Mouse (Mus musculus) neural tube, embryonic 13.5 days (tissue): ENCODE data around the gene Ap5s1. TPM values are rescaled to one million over a fixed set of nuclear protein-coding genes. Genes with fewer than 3 reads are reported as not detected.

Experiments used
- ATAC-seq: fragments of 200-750 bp; cut with Nextera tagmentation; 2 replicates; pipeline ENCODE4 v1.8.0; 2017; ENCODE audit warnings: low read depth, mild to moderate bottlenecking, moderate TSS enrichment, moderate library complexity
- H3K27ac ChIP-seq: fragments of 300-500 bp; sonication (generic); replicated peaks from 2 replicates; pipeline ENCODE4 v1.5.1; 2015; ENCODE audit warnings: moderate library complexity, mild to moderate bottlenecking, inconsistent platforms
- H3K27me3 ChIP-seq: fragments of 300-500 bp; sonication (generic); 2 replicates; pipeline ENCODE4 v1.6.1; 2015; ENCODE audit warnings: mild to moderate bottlenecking, inconsistent platforms
- H3K36me3 ChIP-seq: fragments of 300-500 bp; sonication (generic); 2 replicates; pipeline ENCODE4 v1.6.1; 2015; ENCODE audit warnings: mild to moderate bottlenecking, inconsistent platforms
- H3K4me1 ChIP-seq: fragments of 300-500 bp; sonication (generic); replicated peaks from 2 replicates; pipeline ENCODE4 v1.6.1; 2015; ENCODE audit warnings: inconsistent platforms
- H3K4me2 ChIP-seq: fragments of 300-500 bp; sonication (generic); 2 replicates; pipeline ENCODE4 v1.6.1; 2015; ENCODE audit warnings: inconsistent platforms, mild to moderate bottlenecking, moderate library complexity
- H3K4me3 ChIP-seq: fragments of 300-500 bp; sonication (generic); 2 replicates; pipeline ENCODE4 v1.5.1; 2015; ENCODE audit warnings: mild to moderate bottlenecking, inconsistent platforms
- H3K9ac ChIP-seq: fragments of 300-500 bp; sonication (generic); 2 replicates; pipeline ENCODE4 v1.6.1; 2015; ENCODE audit warnings: moderate library complexity, mild to moderate bottlenecking, inconsistent platforms
- H3K9me3 ChIP-seq: fragments of 300-500 bp; sonication (generic); 2 replicates; pipeline ENCODE4 v1.6.1; 2016; ENCODE audit warnings: inconsistent platforms
- WGBS: fragments of 180-500 bp; shearing (Covaris S2); methylation state at CpG from one replicate; pipeline ENCODE4 v1.1.7; 2015; 5-methylcytosine and 5-hydroxymethylcytosine counted together
- polyA plus RNA-seq: library from polyadenylated mRNA; unstranded; fragments of >200 nt; fragmentation: Nextera tagmentation; extraction: Ambion mirVana; gene quantifications from 2 replicates; pipeline ENCODE4 v1.2.1, GENCODE M21; 2015

Ap5s1 gene
- polyA plus RNA-seq, 1 experiment from 2014 or later: 39.7 TPM

DNA sequence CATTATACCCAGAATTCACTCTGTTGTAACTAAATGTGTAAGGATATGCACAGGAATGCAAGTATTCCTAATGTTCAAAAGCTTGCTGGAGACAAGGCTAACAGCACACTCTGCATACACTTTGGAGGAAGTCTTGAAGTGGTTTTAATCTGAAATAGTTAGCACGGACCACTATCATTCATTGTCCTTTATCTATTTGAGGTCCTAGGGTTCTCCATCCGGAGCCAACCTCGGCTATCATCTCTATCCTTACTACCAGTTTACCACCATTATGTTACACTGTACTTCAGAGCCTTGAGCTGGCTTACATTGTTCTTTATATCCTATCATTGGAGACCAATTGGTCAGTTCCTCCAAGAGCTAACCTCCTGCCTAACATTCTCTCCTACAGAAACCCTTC lies 20.4 kb downstream of the Ap5s1 start:
- H3K4me1 ChIP-seq: no peaks in the 10 kb centered on the region
- H3K36me3 ChIP-seq: no peaks in the 10 kb centered on the region
- no peak overlapping the region for H3K4me2 ChIP-seq
- H3K9ac ChIP-seq: no peak overlapping the region
- WGBS: 86% methylated on average over 3 of the region's 3 CpGs
- no peak for ATAC-seq
- H3K9me3 ChIP-seq: no peaks in the 10 kb centered on the region
- H3K27ac ChIP-seq: no peak overlapping the region
- H3K27me3 ChIP-seq: no peaks in the 10 kb centered on the region
- no peak overlapping the region for H3K4me3 ChIP-seq

DNA sequence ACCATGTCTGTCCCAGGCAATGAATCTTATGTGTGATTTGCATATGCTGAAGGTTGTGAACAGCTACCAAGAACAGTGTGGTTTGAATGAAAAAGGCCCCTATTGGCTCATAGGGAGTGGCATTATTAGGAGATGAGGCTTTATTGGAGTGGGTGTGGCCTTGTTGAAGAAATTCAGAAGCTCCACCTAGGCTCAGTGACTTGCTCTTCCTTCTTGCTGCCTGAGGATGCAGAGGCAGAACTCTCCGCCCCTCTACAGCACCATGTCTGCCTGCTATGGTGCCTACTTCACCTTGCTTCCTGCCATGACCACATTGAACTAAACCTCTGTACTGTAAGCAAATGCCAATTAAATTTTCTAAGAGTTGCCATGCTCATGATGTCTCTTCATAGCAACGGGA lies 25.7 kb downstream of the Ap5s1 start:
- Histone ChIP-seq H3K27me3 (no peaks in the 10 kb centered on the region), H3K36me3 (no peaks in the 10 kb centered on the region), H3K4me3 (no peak overlapping the region), H3K9me3 (no peaks in the 10 kb centered on the region), H3K4me1 (peaks cover 19% of the 10 kb centered on the region), H3K27ac (no peak overlapping the region), H3K4me2 (no peak overlapping the region), H3K9ac (no peak overlapping the region)
- 70% methylated on average over 2 of the region's 2 CpGs for WGBS
- ATAC-seq: no peak

DNA sequence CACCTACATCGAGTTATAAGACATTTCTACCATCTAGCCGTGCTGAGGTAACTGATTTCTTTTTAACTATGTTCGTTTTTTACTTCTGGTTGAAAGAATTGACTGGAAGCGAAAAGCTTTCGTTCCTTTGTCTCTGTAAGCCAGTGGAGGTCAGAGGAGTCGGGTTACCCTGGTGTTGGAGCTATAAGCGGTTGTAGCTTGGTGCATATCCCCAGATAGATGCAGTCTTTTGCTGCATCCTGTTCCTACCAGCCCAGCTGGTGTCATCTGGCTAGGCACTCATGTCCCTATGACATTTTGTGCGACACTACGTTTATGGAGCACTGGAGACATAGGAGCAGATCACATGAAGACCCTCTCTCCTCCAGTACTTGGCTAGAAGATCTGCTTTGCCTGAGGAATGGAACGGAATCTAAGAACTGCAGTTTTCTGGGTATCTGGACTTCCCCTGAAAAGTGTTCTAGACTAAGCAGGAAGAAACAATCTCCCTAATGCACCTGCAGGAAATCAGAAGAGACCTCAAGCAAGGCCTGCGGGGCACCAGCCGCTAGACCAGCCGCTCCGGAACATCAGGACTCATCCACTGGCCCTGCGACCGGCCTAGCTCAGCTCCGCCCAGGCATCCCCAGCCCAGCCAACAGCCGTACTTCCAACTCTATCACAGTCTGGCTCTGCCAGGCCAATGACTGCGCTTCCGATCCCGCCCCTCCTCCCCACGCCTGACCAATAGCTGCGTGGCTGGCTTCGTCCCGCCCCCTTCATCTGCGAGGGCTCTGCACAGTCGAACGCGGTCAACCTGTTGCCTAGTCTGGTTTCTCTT lies 26.6 kb downstream of the Ap5s1 start, which contains the start of gene Mavs:
Gene Mavs (plus strand): TSS at position 757 of the 820 bp plus-strand sequence.
- H3K27ac ChIP-seq: 0 out of 2 replicates have a peak within 1 kb of the TSS, but pooled peaks have one; percentile 20

DNA sequence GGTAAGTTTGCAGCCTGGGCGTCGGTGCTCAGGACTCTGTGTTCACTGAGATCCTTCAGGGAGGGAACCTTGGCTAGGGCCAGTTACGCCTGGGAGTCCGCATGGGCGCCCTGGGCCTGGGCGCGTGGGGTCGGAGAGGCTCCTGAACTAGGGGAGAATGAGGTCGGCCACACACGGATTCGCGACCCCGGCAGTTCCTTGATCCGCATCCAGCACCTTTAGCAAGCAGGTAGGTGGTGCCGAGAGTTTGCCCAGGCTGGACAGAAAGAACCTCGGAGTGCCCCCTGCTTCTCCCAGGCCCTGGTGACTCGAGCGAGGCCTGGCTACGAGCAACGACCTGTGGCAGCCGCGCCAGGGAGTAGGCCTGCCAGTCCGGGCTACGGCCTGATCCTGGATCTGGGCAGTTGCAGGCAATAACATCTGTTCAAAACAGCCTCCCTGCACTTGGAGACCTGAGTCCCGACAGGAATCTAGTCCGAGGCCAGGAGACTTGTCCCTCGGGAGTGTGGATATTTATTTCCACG lies 27.3 kb downstream of the Ap5s1 start:
- no peaks in the 10 kb centered on the region for H3K9me3 ChIP-seq
- WGBS: 13% methylated on average over 28 of the region's 28 CpGs
- no peaks in the 10 kb centered on the region for H3K36me3 ChIP-seq
- H3K4me2 ChIP-seq: peak overlapping the region; percentile 72
- no peaks in the 10 kb centered on the region for H3K27me3 ChIP-seq
- no peak overlapping the region for H3K27ac ChIP-seq
- peak overlapping the region; percentile 49 for H3K4me3 ChIP-seq
- H3K9ac ChIP-seq: peak overlapping the region; percentile 65
- ATAC-seq: peak; percentile 42
- peaks cover 19% of the 10 kb centered on the region for H3K4me1 ChIP-seq

More for the DNA sequence above, 26.6 kb downstream of the Ap5s1 start, which contains the start of gene Mavs:
- Histone ChIP-seq H3K36me3 (no peaks in the 10 kb centered on the region), H3K4me1 (peaks cover 19% of the 10 kb centered on the region), H3K4me3 (peak within 1 kb of the TSS; percentile 49), H3K27me3 (no peaks in the 10 kb centered on the region), H3K4me2 (peak within 1 kb of the TSS; percentile 72), H3K9ac (peak within 1 kb of the TSS; percentile 65), H3K9me3 (no peaks in the 10 kb centered on the region)
- WGBS: 9% methylated on average over 29 of the region's 29 CpGs
- ATAC-seq: peak; percentile 100

DNA sequence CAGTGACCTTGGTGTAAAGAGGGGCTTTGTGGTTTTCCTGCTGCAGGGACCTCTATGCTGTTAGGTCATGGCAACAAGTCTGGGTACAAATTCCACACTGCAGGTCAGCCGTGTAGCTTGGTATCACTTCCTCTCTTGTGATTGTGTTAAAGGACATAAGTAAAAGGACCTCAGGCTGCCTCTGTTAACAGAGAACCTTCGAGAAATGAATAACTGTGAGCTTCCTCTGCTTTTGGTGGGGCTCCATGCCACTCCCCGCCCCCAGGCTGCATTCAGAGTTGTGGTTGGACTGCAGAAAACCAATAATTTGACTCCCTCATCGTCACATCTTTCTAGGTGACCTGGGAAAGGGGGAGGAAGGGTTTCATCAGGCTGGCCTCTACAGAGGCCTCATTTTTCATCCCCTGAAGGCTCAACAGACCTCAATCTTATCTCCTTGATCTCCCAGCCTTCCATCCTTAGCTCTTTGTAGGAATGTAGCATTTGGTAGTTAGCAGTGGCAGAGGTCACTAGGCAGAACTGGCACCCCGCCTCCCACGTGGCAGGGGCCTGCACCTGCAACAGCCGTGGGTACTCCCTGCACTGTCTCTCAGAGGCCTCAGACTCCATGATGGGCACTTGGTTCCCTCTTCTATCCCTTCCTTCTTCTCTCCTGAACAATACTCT lies 28.2 kb downstream of the Ap5s1 start:
- Histone ChIP-seq H3K9ac (peak overlapping the region; percentile 65; the same call in 1 of the 2 replicates), H3K4me1 (peaks cover 19% of the 10 kb centered on the region), H3K27ac (no peak overlapping the region), H3K27me3 (no peaks in the 10 kb centered on the region), H3K4me2 (peak overlapping the region; percentile 72), H3K36me3 (no peaks in the 10 kb centered on the region), H3K9me3 (no peaks in the 10 kb centered on the region), H3K4me3 (no peak overlapping the region)
- WGBS: 80% methylated on average over 7 of the region's 7 CpGs
- no peak for ATAC-seq

DNA sequence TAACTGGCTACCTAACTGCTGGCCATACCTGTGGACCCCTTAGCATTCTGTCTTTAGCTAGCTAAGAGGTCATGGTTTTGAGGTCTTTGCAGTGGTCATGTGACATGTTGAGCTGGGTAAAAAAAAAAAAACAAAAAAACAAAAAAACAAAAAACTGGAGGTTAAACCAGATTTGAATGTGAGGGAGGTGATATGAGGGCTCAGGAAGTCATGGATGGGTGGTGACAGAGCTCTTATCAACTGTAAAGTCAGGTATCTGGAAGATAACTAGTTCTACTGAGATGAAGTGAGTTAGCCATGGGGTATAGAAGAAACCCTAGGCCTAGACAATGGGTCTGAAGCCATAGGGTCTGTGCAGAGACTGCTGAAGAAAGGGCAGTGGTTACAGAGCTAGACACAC lies 35.3 kb downstream of the Ap5s1 start:
- Histone ChIP-seq H3K4me3 (no peak overlapping the region), H3K9ac (no peak overlapping the region), H3K27ac (no peak overlapping the region), H3K36me3 (peaks cover 42% of the 10 kb centered on the region), H3K4me1 (no peaks in the 10 kb centered on the region), H3K27me3 (no peaks in the 10 kb centered on the region), H3K4me2 (no peak overlapping the region), H3K9me3 (no peaks in the 10 kb centered on the region)
- no peak for ATAC-seq

DNA sequence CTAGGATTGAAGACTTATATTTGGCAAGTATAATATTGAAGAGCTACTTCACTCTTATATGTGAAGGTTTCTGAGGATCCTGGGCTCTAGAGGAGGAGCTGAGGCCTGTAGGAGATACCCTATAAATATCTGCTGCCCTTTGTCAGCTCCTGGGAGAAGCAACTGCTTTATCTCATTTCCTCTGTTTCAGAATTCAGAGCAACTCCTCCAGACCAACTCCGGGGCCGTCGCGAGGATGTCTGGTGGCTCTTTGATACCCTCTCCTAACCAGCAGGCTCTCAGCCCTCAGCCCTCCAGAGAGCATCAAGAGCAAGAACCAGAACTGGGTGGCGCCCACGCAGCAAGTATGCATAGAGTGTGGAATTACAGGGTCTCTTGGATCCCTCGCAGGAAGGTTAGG lies 36.1 kb downstream of the Ap5s1 start:
- H3K36me3 ChIP-seq: peaks cover 50% of the 10 kb centered on the region
- no peak for ATAC-seq
- H3K4me1 ChIP-seq: no peaks in the 10 kb centered on the region
- 89% methylated on average over 7 of the region's 7 CpGs for WGBS
- no peaks in the 10 kb centered on the region for H3K27me3 ChIP-seq
- no peak overlapping the region for H3K4me2 ChIP-seq
- no peak overlapping the region for H3K27ac ChIP-seq
- H3K9me3 ChIP-seq: no peaks in the 10 kb centered on the region
- no peak overlapping the region for H3K4me3 ChIP-seq
- no peak overlapping the region for H3K9ac ChIP-seq

DNA sequence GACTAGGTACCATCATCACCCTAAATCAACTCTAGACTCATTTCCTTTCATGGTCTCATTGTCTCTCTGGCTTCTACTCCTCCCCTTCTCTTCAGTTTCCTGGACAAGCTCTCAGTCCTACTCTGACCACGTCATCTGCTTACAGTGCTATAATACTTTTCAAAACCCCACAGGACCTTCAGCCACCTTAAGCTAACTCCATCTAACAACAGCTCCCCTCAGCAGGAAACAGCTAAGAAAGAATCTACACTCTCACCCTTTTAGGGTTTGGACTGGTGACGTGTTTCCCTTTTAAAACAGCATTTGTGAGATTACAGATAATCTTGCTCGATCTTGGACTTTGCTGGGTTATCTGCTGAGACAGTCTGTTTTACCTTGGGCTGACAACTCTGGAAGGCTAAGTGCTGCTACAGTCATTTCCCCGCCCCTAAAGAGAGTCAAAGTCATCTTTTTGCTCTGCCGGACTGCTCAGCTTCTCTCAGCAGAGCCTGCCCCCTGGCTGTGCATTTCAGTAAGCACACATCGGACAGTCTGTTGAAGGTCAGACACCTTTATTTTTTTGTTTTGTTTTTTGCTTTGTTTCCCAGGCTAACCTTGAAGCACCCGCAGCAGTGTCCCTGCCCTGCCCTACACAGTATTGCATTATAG lies 46.9 kb downstream of the Ap5s1 start:
- no peaks in the 10 kb centered on the region for H3K27me3 ChIP-seq
- H3K36me3 ChIP-seq: no peaks in the 10 kb centered on the region
- H3K4me1 ChIP-seq: peaks cover 7% of the 10 kb centered on the region; the same call in 1 of the 2 replicates
- ATAC-seq: peak; percentile 77; the same call in 1 of the 2 replicates
- no peak overlapping the region for H3K4me3 ChIP-seq
- no peaks in the 10 kb centered on the region for H3K9me3 ChIP-seq
- 19% methylated on average over 7 of the region's 7 CpGs for WGBS
- no peak overlapping the region for H3K4me2 ChIP-seq
- no peak overlapping the region for H3K27ac ChIP-seq
- no peak overlapping the region; the same call in 1 of the 2 replicates for H3K9ac ChIP-seq

DNA sequence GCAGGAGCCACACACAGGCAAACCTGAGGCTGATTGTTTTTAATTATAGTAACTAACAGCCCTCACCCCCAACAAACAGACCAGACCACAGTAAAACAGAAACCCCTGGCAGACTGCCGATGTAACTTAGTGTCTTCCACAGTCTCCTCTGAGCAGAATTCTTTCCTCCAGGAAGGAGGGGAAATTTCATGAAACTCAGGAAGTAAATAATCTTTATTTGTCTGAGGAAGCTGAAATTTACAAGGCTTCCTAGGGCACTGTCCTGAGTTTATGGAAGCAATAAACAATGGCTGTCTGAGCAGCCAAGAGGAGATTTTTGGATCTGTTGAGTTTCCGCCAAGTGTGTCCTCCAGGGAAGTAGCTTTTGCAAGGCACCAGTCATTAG lies 47.4 kb downstream of the Ap5s1 start:
- 54% methylated on average over 2 of the region's 2 CpGs for WGBS
- ATAC-seq: no peak
- H3K27ac ChIP-seq: no peak overlapping the region
- H3K36me3 ChIP-seq: no peaks in the 10 kb centered on the region
- peaks cover 7% of the 10 kb centered on the region; the same call in 1 of the 2 replicates for H3K4me1 ChIP-seq
- no peak overlapping the region for H3K9ac ChIP-seq
- H3K9me3 ChIP-seq: no peaks in the 10 kb centered on the region
- no peak overlapping the region for H3K4me3 ChIP-seq
- no peak overlapping the region for H3K4me2 ChIP-seq
- no peaks in the 10 kb centered on the region for H3K27me3 ChIP-seq

DNA sequence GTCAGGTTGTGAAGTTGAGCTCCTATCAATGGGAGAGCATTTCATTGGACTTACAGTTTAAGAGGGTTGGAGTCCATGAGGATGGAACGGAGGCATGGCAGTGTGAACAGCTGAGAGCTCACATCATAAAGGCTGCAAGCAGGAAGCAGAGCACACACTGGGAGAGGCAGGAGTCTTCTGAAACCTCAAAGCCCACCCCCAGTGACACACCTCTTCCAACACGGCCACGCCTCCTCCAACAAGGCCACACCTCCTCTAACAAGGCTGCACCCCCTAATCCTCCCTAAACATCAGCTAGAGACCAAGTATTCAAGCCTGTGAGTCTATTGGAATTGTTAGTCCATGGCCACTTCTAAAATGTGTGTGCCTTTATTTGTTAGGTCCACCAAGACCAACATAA lies 48.9 kb downstream of the Ap5s1 start:
- Histone ChIP-seq H3K9ac (no peak overlapping the region), H3K4me2 (no peak overlapping the region), H3K9me3 (no peaks in the 10 kb centered on the region), H3K4me1 (peaks cover 10% of the 10 kb centered on the region; the same call in 1 of the 2 replicates), H3K27ac (no peak overlapping the region), H3K27me3 (no peaks in the 10 kb centered on the region), H3K4me3 (no peak overlapping the region), H3K36me3 (no peaks in the 10 kb centered on the region)
- 74% methylated on average over 3 of the region's 3 CpGs for WGBS
- no peak for ATAC-seq

DNA sequence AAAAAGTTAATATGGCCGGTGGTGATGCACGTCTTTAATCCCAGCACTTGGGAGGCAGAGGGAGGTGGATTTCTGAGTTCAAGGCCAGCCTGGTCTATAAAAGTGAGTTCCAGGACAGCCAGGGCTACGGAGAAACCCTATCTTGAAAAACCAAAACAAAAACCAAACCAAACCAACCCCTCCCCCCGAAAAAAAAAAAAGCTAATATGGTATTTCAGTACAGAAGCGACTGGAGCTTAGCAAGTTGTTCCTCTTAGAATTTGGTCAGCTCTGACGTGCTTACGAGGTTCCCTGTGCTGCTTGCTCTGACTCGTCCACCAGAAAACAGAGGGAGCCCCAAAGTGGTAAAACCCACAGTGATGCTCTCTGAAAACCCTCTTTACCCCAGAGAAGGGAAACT lies 51.8 kb downstream of the Ap5s1 start:
- ATAC-seq: no peak
- Histone ChIP-seq H3K4me1 (peaks cover 26% of the 10 kb centered on the region), H3K36me3 (no peaks in the 10 kb centered on the region), H3K4me2 (no peak overlapping the region), H3K9ac (no peak overlapping the region), H3K27ac (no peak overlapping the region), H3K27me3 (no peaks in the 10 kb centered on the region), H3K9me3 (no peaks in the 10 kb centered on the region), H3K4me3 (no peak overlapping the region)
- WGBS: 85% methylated on average over 8 of the region's 8 CpGs
